Mouse (Mus musculus): ENCODE measurements around the gene Gm28635. TPM values are rescaled to one million over a fixed set of nuclear protein-coding genes. Genes with fewer than 3 reads are reported as not detected.

The Gm28635 gene
- polyA plus RNA-seq, 1 experiment: not detected

GRCm38 (mm10) chr2:84638428-84639220 is 39.2 kb downstream of the Gm28635 start:
- Histone ChIP-seq H3K4me1 (ENCODE audit: control insufficient read depth, insufficient read depth, low read length) (peaks cover 2% of the 10 kb centered on the region), H3K4me3 (replicated peaks; ENCODE audit: control insufficient read depth, low read depth, low read length) (no peak overlapping the region), H3K27ac (ENCODE audit: control insufficient read depth, insufficient read depth, low read depth, low read length, poor library complexity) (no peak overlapping the region)
- no peak for TF ChIP-seq POLR2A (IDR thresholded peaks at IDR 0.05; ENCODE audit: borderline replicate concordance, control insufficient read depth, low read depth, low read length)
- TF ChIP-seq CTCF (IDR thresholded peaks at IDR 0.05; ENCODE audit: control insufficient read depth, insufficient read depth, low read length): no peak
- WGBS: 33% methylated on average over 5 of the region's 5 CpGs

- no peak for TF ChIP-seq POLR2A (IDR thresholded peaks at IDR 0.05; ENCODE audit: borderline replicate concordance, control insufficient read depth, low read depth, low read length)
- TF ChIP-seq CTCF (IDR thresholded peaks at IDR 0.05; ENCODE audit: control insufficient read depth, insufficient read depth, low read length): no peak
- 56% methylated on average over 7 of the region's 7 CpGs for WGBS
- Histone ChIP-seq H3K4me3 (replicated peaks; ENCODE audit: control insufficient read depth, low read depth, low read length) (no peak overlapping the region), H3K27ac (ENCODE audit: control insufficient read depth, insufficient read depth, low read depth, low read length, poor library complexity) (no peak overlapping the region), H3K4me1 (ENCODE audit: control insufficient read depth, insufficient read depth, low read length) (peaks cover 2% of the 10 kb centered on the region)
Observed at GRCm38 (mm10) chr2:84637452-84638165, 40.2 kb downstream of the Gm28635 start.

- 83% methylated on average over 8 of the region's 8 CpGs for WGBS
- Histone ChIP-seq H3K4me3 (replicated peaks; ENCODE audit: control insufficient read depth, low read depth, low read length) (no peak overlapping the region), H3K27ac (ENCODE audit: control insufficient read depth, insufficient read depth, low read depth, low read length, poor library complexity) (no peak overlapping the region), H3K4me1 (ENCODE audit: control insufficient read depth, insufficient read depth, low read length) (peaks cover 2% of the 10 kb centered on the region)
- TF ChIP-seq CTCF (IDR thresholded peaks at IDR 0.05; ENCODE audit: control insufficient read depth, insufficient read depth, low read length) (no peak), POLR2A (IDR thresholded peaks at IDR 0.05; ENCODE audit: borderline replicate concordance, control insufficient read depth, low read depth, low read length) (no peak)
Observed at GRCm38 (mm10) chr2:84636231-84636741, 41.6 kb downstream of the Gm28635 start.

- Histone ChIP-seq H3K4me1 (ENCODE audit: control insufficient read depth, insufficient read depth, low read length) (peaks cover 2% of the 10 kb centered on the region), H3K27ac (ENCODE audit: control insufficient read depth, insufficient read depth, low read depth, low read length, poor library complexity) (no peak overlapping the region), H3K4me3 (replicated peaks; ENCODE audit: control insufficient read depth, low read depth, low read length) (no peak overlapping the region)
- TF ChIP-seq POLR2A (IDR thresholded peaks at IDR 0.05; ENCODE audit: borderline replicate concordance, control insufficient read depth, low read depth, low read length) (no peak), CTCF (IDR thresholded peaks at IDR 0.05; ENCODE audit: control insufficient read depth, insufficient read depth, low read length) (no peak)
- WGBS: 29% methylated on average over 2 of the region's 2 CpGs
Observed at GRCm38 (mm10) chr2:84635611-84636010, 42.2 kb downstream of the Gm28635 start.

GRCm38 (mm10) chr2:84634934-84635482 is 42.8 kb downstream of the Gm28635 start:
- Histone ChIP-seq H3K4me3 (replicated peaks; ENCODE audit: control insufficient read depth, low read depth, low read length) (no peak overlapping the region), H3K4me1 (ENCODE audit: control insufficient read depth, insufficient read depth, low read length) (peaks cover 2% of the 10 kb centered on the region), H3K27ac (ENCODE audit: control insufficient read depth, insufficient read depth, low read depth, low read length, poor library complexity) (no peak overlapping the region)
- TF ChIP-seq POLR2A (IDR thresholded peaks at IDR 0.05; ENCODE audit: borderline replicate concordance, control insufficient read depth, low read depth, low read length): no peak
- TF ChIP-seq CTCF (IDR thresholded peaks at IDR 0.05; ENCODE audit: control insufficient read depth, insufficient read depth, low read length): no peak
- 63% methylated on average over 4 of the region's 4 CpGs for WGBS

- Histone ChIP-seq H3K4me1 (ENCODE audit: control insufficient read depth, insufficient read depth, low read length) (peaks cover 2% of the 10 kb centered on the region), H3K4me3 (replicated peaks; ENCODE audit: control insufficient read depth, low read depth, low read length) (no peak overlapping the region), H3K27ac (ENCODE audit: control insufficient read depth, insufficient read depth, low read depth, low read length, poor library complexity) (no peak overlapping the region)
- no peak for TF ChIP-seq POLR2A (IDR thresholded peaks at IDR 0.05; ENCODE audit: borderline replicate concordance, control insufficient read depth, low read depth, low read length)
- no peak for TF ChIP-seq CTCF (IDR thresholded peaks at IDR 0.05; ENCODE audit: control insufficient read depth, insufficient read depth, low read length)
- WGBS: 61% methylated on average over 4 of the region's 4 CpGs
Observed at GRCm38 (mm10) chr2:84634006-84634405, 43.8 kb downstream of the Gm28635 start.

GRCm38 (mm10) chr2:84632999-84633398 is 44.8 kb downstream of the Gm28635 start:
- 9% methylated on average over 3 of the region's 3 CpGs for WGBS
- H3K4me1 ChIP-seq (ENCODE audit: control insufficient read depth, insufficient read depth, low read length): peaks cover 2% of the 10 kb centered on the region
- no peak overlapping the region for H3K4me3 ChIP-seq (replicated peaks; ENCODE audit: control insufficient read depth, low read depth, low read length)
- TF ChIP-seq POLR2A (IDR thresholded peaks at IDR 0.05; ENCODE audit: borderline replicate concordance, control insufficient read depth, low read depth, low read length) (no peak), CTCF (IDR thresholded peaks at IDR 0.05; ENCODE audit: control insufficient read depth, insufficient read depth, low read length) (no peak)
- H3K27ac ChIP-seq (ENCODE audit: control insufficient read depth, insufficient read depth, low read depth, low read length, poor library complexity): no peak overlapping the region

- Histone ChIP-seq H3K27ac (ENCODE audit: control insufficient read depth, insufficient read depth, low read depth, low read length, poor library complexity) (no peak overlapping the region), H3K4me3 (replicated peaks; ENCODE audit: control insufficient read depth, low read depth, low read length) (no peak overlapping the region), H3K4me1 (ENCODE audit: control insufficient read depth, insufficient read depth, low read length) (peaks cover 2% of the 10 kb centered on the region)
- 91% methylated on average over 1 of the region's 1 CpGs for WGBS
- TF ChIP-seq CTCF (IDR thresholded peaks at IDR 0.05; ENCODE audit: control insufficient read depth, insufficient read depth, low read length) (no peak), POLR2A (IDR thresholded peaks at IDR 0.05; ENCODE audit: borderline replicate concordance, control insufficient read depth, low read depth, low read length) (no peak)
Observed at GRCm38 (mm10) chr2:84632001-84632400, 45.8 kb downstream of the Gm28635 start.
